Mouse (Mus musculus) stomach, postnatal 0 days (tissue): ENCODE measurements around the gene Tenm3. TPM values are rescaled to one million over a fixed set of nuclear protein-coding genes. Genes with fewer than 3 reads are reported as not detected.
A peak's percentile ranks its signal among the peaks of the same experiment; 100 is the strongest.

Source experiments
- ATAC-seq: fragments of 200-750 bp; cut with Nextera tagmentation; 2 replicates; pipeline ENCODE4 v1.8.0; 2017; ENCODE audit not compliant: low FRiP score, low TSS enrichment
- DNase-seq: peaks from one replicate; pipeline ENCODE4 v3.0.0-alpha.2; 2016; ENCODE audit warnings: low spot score
- H3K27ac ChIP-seq: fragments of 300-500 bp; sonication (generic); replicated peaks from 2 replicates; pipeline ENCODE4 v1.5.1; 2014; ENCODE audit warnings: mild to moderate bottlenecking, control low read depth
- H3K27me3 ChIP-seq: fragments of 300-500 bp; sonication (generic); 2 replicates; pipeline ENCODE4 v1.6.1; 2014; ENCODE audit warnings: low read length; ENCODE audit not compliant: control insufficient read depth, insufficient read depth
- H3K36me3 ChIP-seq: fragments of 300-500 bp; sonication (generic); 2 replicates; pipeline ENCODE4 v1.6.1; 2014; ENCODE audit warnings: low read length, mixed read lengths; ENCODE audit not compliant: control insufficient read depth, insufficient read depth
- H3K4me1 ChIP-seq: fragments of 300-500 bp; sonication (generic); replicated peaks from 2 replicates; pipeline ENCODE4 v1.6.1; 2014; ENCODE audit warnings: antibody characterized with exemption; ENCODE audit not compliant: control insufficient read depth, insufficient read depth
- H3K4me2 ChIP-seq: fragments of 300-500 bp; sonication (generic); replicated peaks from 2 replicates; pipeline ENCODE4 v1.6.1; 2014; ENCODE audit warnings: low read depth, mild to moderate bottlenecking, control low read depth, moderate library complexity
- H3K4me3 ChIP-seq: fragments of 300-500 bp; sonication (generic); 2 replicates; pipeline ENCODE4 v1.5.1; 2014; ENCODE audit warnings: low read depth, low read length, control low read depth
- H3K9ac ChIP-seq: fragments of 300-500 bp; sonication (generic); 2 replicates; pipeline ENCODE4 v1.6.1; 2014; ENCODE audit warnings: mild to moderate bottlenecking, low read length, control low read depth, mixed read lengths
- H3K9me3 ChIP-seq: fragments of 300-500 bp; sonication (generic); 2 replicates; pipeline ENCODE4 v1.6.1; 2016; ENCODE audit warnings: low read length; ENCODE audit not compliant: control insufficient read depth
- CTCF ChIP-seq: IDR thresholded peaks from 2 replicates; pipeline ENCODE4 v1.5.1; 2016; ENCODE audit warnings: antibody characterized with exemption, low read depth, mild to moderate bottlenecking, moderate library complexity
- EP300 ChIP-seq: optimal IDR thresholded peaks from 2 replicates; pipeline ENCODE3; 2016; ENCODE audit warnings: antibody characterized with exemption
- WGBS: fragments of 180-500 bp; shearing (Covaris S2); extraction: QIAGEN DNeasy Blood & Tissue Kit; methylation state at CpG from one replicate; pipeline ENCODE4 v1.1.7; 2014; 5-methylcytosine and 5-hydroxymethylcytosine counted together
- polyA plus RNA-seq: library from polyadenylated mRNA; unstranded; fragments of >200 nt; fragmentation: Nextera tagmentation; extraction: Ambion mirVana; gene quantifications from 2 replicates; pipeline ENCODE4 v1.2.1, GENCODE M21; 2015

The Tenm3 gene
- polyA plus RNA-seq, 1 experiment from 2014 or later = 4.5 TPM

GRCm38 (mm10) chr8:48492491-48492890, 351.3 kb downstream of the Tenm3 start:
- TF ChIP-seq EP300 (no peak), CTCF (no peak)
- no peaks in the 10 kb centered on the region for H3K4me1 ChIP-seq

GRCm38 (mm10) chr8:48490635-48491165, 353.1 kb downstream of the Tenm3 start:
- 0 out of 2 replicates have a peak overlapping the region, but pooled peaks have one; percentile 5 for H3K4me2 ChIP-seq
- H3K4me1 ChIP-seq = no peaks in the 10 kb centered on the region
- H3K27me3 ChIP-seq = no peaks in the 10 kb centered on the region
- no peak for TF ChIP-seq EP300
- TF ChIP-seq CTCF = no peak
- ATAC-seq (no peak), DNase-seq (no peak)
- H3K9me3 ChIP-seq = no peaks in the 10 kb centered on the region
- no peak overlapping the region for H3K27ac ChIP-seq
- no peak overlapping the region for H3K9ac ChIP-seq
- 64% methylated on average over 6 of the region's 6 CpGs for WGBS
- H3K4me3 ChIP-seq = no peak overlapping the region
- H3K36me3 ChIP-seq = no peaks in the 10 kb centered on the region

More at GRCm38 (mm10) chr8:48492491-48492890, 351.3 kb downstream of the Tenm3 start:
- H3K4me3 ChIP-seq = no peak overlapping the region
- no peak overlapping the region for H3K9ac ChIP-seq
- H3K4me2 ChIP-seq = no peak overlapping the region
- H3K36me3 ChIP-seq = no peaks in the 10 kb centered on the region
- ATAC-seq (no peak), DNase-seq (no peak)
- no peaks in the 10 kb centered on the region for H3K27me3 ChIP-seq
- no peak overlapping the region for H3K27ac ChIP-seq
- H3K9me3 ChIP-seq = no peaks in the 10 kb centered on the region
- 86% methylated on average over 5 of the region's 5 CpGs for WGBS

- Histone ChIP-seq H3K9me3 (no peaks in the 10 kb centered on the region), H3K9ac (no peak overlapping the region), H3K27ac (no peak overlapping the region), H3K4me1 (no peaks in the 10 kb centered on the region), H3K36me3 (no peaks in the 10 kb centered on the region), H3K27me3 (no peaks in the 10 kb centered on the region), H3K4me2 (0 out of 2 replicates have a peak overlapping the region, but pooled peaks have one; percentile 5), H3K4me3 (no peak overlapping the region)
- no peak for TF ChIP-seq CTCF
- no peak for TF ChIP-seq EP300
- ATAC-seq (no peak), DNase-seq (no peak)
- WGBS = 73% methylated on average over 18 of the region's 18 CpGs
Observed at GRCm38 (mm10) chr8:48489936-48490634, 353.7 kb downstream of the Tenm3 start.

DNA sequence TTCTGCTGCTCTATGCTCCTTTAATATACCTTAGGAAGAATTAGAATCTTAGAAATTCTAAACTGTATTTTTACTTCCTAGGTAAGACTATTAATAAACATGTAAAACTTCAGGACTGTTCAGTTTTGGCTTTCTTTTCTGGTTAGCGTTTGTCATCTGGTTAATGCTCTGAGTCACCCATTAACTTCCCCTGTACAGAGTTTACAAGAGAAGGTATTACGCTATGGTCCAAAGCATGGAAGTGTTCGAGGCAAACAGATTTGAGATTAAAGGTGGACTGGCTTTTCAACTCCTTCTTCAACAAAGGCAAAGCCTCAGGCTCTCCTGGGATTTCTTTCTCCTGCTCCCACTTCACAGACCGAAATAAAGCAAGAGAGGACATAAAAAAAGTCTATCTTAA, 354.3 kb downstream of the Tenm3 start:
- WGBS = 49% methylated on average over 4 of the region's 4 CpGs
- no peak for ATAC-seq

DNA sequence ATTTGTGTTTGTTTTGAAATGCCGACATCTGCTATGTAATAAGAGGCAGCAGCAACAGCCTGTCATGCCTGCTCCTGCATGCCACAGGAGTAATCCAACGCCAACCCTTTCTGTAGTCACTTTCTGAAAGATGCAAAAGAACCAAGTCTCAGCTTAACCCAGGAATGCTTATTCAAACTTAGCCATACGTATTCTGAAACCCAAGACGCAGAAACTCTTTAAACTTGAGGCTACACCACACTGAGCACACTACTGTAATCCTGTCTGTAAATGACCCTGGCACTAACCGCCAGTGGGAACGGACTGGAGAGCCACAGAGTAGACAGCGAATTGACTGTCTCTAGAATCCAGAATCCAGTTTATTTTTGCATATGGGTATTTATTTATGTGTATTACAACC, 354.9 kb downstream of the Tenm3 start:
- 0 out of 2 replicates have a peak overlapping the region, but pooled peaks have one; percentile 0 for H3K27ac ChIP-seq
- ATAC-seq (no peak), DNase-seq (no peak)
- H3K27me3 ChIP-seq = no peaks in the 10 kb centered on the region
- H3K9ac ChIP-seq = no peak overlapping the region
- no peaks in the 10 kb centered on the region for H3K4me1 ChIP-seq
- no peaks in the 10 kb centered on the region for H3K9me3 ChIP-seq
- no peak overlapping the region for H3K4me2 ChIP-seq
- H3K36me3 ChIP-seq = no peaks in the 10 kb centered on the region
- H3K4me3 ChIP-seq = no peak overlapping the region
- TF ChIP-seq EP300 = no peak
- TF ChIP-seq CTCF = no peak
- WGBS = 48% methylated on average over 7 of the region's 7 CpGs

More for the DNA sequence above, 354.3 kb downstream of the Tenm3 start:
- Histone ChIP-seq H3K9me3 (no peaks in the 10 kb centered on the region), H3K4me2 (no peak overlapping the region), H3K27me3 (no peaks in the 10 kb centered on the region), H3K27ac (no peak overlapping the region), H3K36me3 (no peaks in the 10 kb centered on the region), H3K4me1 (no peaks in the 10 kb centered on the region), H3K9ac (no peak overlapping the region), H3K4me3 (no peak overlapping the region)
- TF ChIP-seq CTCF = no peak
- no peak for TF ChIP-seq EP300
- no peak for DNase-seq

GRCm38 (mm10) chr8:48484143-48484542, 359.6 kb downstream of the Tenm3 start:
- H3K4me3 ChIP-seq = no peak overlapping the region
- no peaks in the 10 kb centered on the region for H3K9me3 ChIP-seq
- no peak overlapping the region for H3K4me2 ChIP-seq
- ATAC-seq (no peak), DNase-seq (no peak)
- no peaks in the 10 kb centered on the region for H3K27me3 ChIP-seq
- H3K9ac ChIP-seq = no peak overlapping the region
- 83% methylated on average over 5 of the region's 5 CpGs for WGBS
- no peaks in the 10 kb centered on the region for H3K4me1 ChIP-seq
- H3K36me3 ChIP-seq = no peaks in the 10 kb centered on the region
- no peak overlapping the region for H3K27ac ChIP-seq
- TF ChIP-seq CTCF (no peak), EP300 (no peak)
